Mouse (Mus musculus): Measurements from ENCODE around the gene Slbp. TPM values are rescaled to one million over a fixed set of nuclear protein-coding genes. Genes with fewer than 3 reads are reported as not detected.

Slbp gene
- total and polyA plus RNA-seq, 3 experiments: 233 to 731 (median 255) TPM

DNA sequence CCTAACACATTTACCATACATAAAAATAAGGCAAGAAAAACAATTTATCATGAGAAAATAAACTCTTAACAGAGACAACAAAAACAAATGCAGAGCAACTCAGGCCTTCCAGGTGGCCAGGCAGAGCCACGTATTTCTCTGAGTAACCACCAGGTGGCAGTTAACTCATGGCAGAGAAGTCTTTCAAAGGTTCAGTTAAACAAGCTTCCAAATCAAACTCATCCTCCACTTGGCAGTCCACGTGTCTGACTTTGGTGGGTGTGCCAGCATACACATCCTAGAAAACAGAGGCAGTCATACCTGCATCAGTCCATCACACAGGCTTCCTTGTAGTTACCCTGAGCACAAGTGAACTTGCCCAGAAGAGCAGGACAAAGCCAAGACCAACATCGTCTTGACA lies 11.7 kb downstream of the Slbp start (continued):
- TF ChIP-seq EP300 (IDR thresholded peaks at IDR 0.05; ENCODE audit: low read depth in 1 of 2, low read length in 2 of 2) (no peak), SMC3 (IDR thresholded peaks at IDR 0.05; ENCODE audit: low read depth, low read length) (peak; percentile 70), ELF1 (IDR thresholded peaks at IDR 0.05; ENCODE audit: low read depth, low read length) (no peak), MXI1 (IDR thresholded peaks at IDR 0.05; ENCODE audit: low read depth, low read length) (peak; percentile 74), CHD1 (IDR thresholded peaks at IDR 0.05; ENCODE audit: low read depth, low read length) (no peak), ZMIZ1 (IDR thresholded peaks at IDR 0.05; ENCODE audit: low read depth, low read length) (no peak), ZC3H11A (IDR thresholded peaks at IDR 0.05; ENCODE audit: low read depth, low read length) (no peak), TCF12 (IDR thresholded peaks at IDR 0.05; ENCODE audit: low read depth, low read length) (no peak)

GRCm38 (mm10) chr5:33638826-33639225 lies 13.5 kb downstream of the Slbp start:
- Histone ChIP-seq H3K27ac (ENCODE audit: control insufficient read depth, low read depth, low read length) (no peak overlapping the region), H3K79me2 (ENCODE audit: control insufficient read depth, insufficient read depth, low read length, poor library complexity) (no peaks in the 10 kb centered on the region), H3K4me3 (ENCODE audit: control insufficient read depth in 1 of 2, insufficient read depth in 1 of 2, low read depth in 2 of 2, low read length in 2 of 2) (no peak overlapping the region), H3K36me3 (ENCODE audit: control insufficient read depth in 1 of 2, insufficient read depth in 2 of 2, low read length in 2 of 2) (peaks cover 0 to 34% of the 10 kb centered on the region in 2 experiments; a peak in 2 of 4 replicates), H3K9ac (ENCODE audit: control insufficient read depth, low read depth, low read length, poor library complexity, severe bottlenecking) (no peak overlapping the region), H3K4me1 (ENCODE audit: control insufficient read depth in 1 of 2, insufficient read depth in 2 of 2, low read length in 2 of 2) (no peaks in the 10 kb centered on the region), H3K9me3 (replicated peaks; ENCODE audit: insufficient read depth, low read length) (no peaks in the 10 kb centered on the region), H3K27me3 (ENCODE audit: control insufficient read depth in 1 of 2, insufficient read depth in 2 of 2, low read length in 2 of 2) (no peaks in the 10 kb centered on the region)
- DNase-seq (ENCODE audit: low read depth, low spot score): no peak
- TF ChIP-seq GABPA (IDR thresholded peaks at IDR 0.05; ENCODE audit: low read depth, low read length) (no peak), POLR2A (IDR thresholded peaks at IDR 0.05; ENCODE audit: control insufficient read depth in 1 of 2, insufficient read depth in 1 of 2, low read depth in 1 of 2, low read length in 2 of 2, poor library complexity in 1 of 2) (peak in 1 of 2 experiments; percentile 32; a peak in 1 of 4 replicates), NRF1 (IDR thresholded peaks at IDR 0.05; ENCODE audit: insufficient read depth, low read depth, low read length, poor library complexity, severe bottlenecking) (no peak), POLR2AphosphoS2 (IDR thresholded peaks at IDR 0.05; ENCODE audit: low read length) (0 out of 2 replicates have a peak, but pooled peaks have one; percentile 20)

GRCm38 (mm10) chr5:33637606-33638350 lies 14.6 kb downstream of the Slbp start:
- no peak for DNase-seq (ENCODE audit: low read depth, low spot score)
- TF ChIP-seq RAD21 (IDR thresholded peaks at IDR 0.05; ENCODE audit: low read depth, low read length): no peak
- 0 out of 2 replicates have a peak, but pooled peaks have one; percentile 2 for TF ChIP-seq GATA1 (IDR thresholded peaks at IDR 0.05; ENCODE audit: low read depth, low read length)
- TF ChIP-seq MXI1 (IDR thresholded peaks at IDR 0.05; ENCODE audit: low read depth, low read length): no peak
- TF ChIP-seq TCF12 (IDR thresholded peaks at IDR 0.05; ENCODE audit: low read depth, low read length): no peak
- TF ChIP-seq ZC3H11A (IDR thresholded peaks at IDR 0.05; ENCODE audit: low read depth, low read length): no peak
- no peak for TF ChIP-seq CHD1 (IDR thresholded peaks at IDR 0.05; ENCODE audit: low read depth, low read length)
- TF ChIP-seq CTCF (IDR thresholded peaks at IDR 0.05 in 2 of 3, conservative IDR thresholded peaks at IDR 0.05 in 1 of 3; ENCODE audit: control insufficient read depth in 1 of 3, insufficient read depth in 1 of 3, low read depth in 2 of 3, low read length in 3 of 3, poor library complexity in 1 of 3, severe bottlenecking in 1 of 3): no peak
- no peak for TF ChIP-seq ZNF384 (IDR thresholded peaks at IDR 0.05; ENCODE audit: low read depth, low read length)
- peaks cover 0 to 26% of the 10 kb centered on the region in 2 experiments; a peak in 2 of 4 replicates for H3K36me3 ChIP-seq (ENCODE audit: control insufficient read depth in 1 of 2, insufficient read depth in 2 of 2, low read length in 2 of 2)

More at GRCm38 (mm10) chr5:33637606-33638350, 14.6 kb downstream of the Slbp start:
- H3K27me3 ChIP-seq (ENCODE audit: control insufficient read depth in 1 of 2, insufficient read depth in 2 of 2, low read length in 2 of 2): no peaks in the 10 kb centered on the region
- H3K79me2 ChIP-seq (ENCODE audit: control insufficient read depth, insufficient read depth, low read length, poor library complexity): no peaks in the 10 kb centered on the region
- H3K9ac ChIP-seq (ENCODE audit: control insufficient read depth, low read depth, low read length, poor library complexity, severe bottlenecking): no peak overlapping the region
- no peaks in the 10 kb centered on the region for H3K4me1 ChIP-seq (ENCODE audit: control insufficient read depth in 1 of 2, insufficient read depth in 2 of 2, low read length in 2 of 2)
- H3K9me3 ChIP-seq (replicated peaks; ENCODE audit: insufficient read depth, low read length): no peaks in the 10 kb centered on the region
- no peak overlapping the region for H3K4me3 ChIP-seq (ENCODE audit: control insufficient read depth in 1 of 2, insufficient read depth in 1 of 2, low read depth in 2 of 2, low read length in 2 of 2)
- H3K27ac ChIP-seq (ENCODE audit: control insufficient read depth, low read depth, low read length): no peak overlapping the region

Data from MEL (cell line).